Mouse (Mus musculus): Measurements from ENCODE around the gene Sucnr1.

DNA sequence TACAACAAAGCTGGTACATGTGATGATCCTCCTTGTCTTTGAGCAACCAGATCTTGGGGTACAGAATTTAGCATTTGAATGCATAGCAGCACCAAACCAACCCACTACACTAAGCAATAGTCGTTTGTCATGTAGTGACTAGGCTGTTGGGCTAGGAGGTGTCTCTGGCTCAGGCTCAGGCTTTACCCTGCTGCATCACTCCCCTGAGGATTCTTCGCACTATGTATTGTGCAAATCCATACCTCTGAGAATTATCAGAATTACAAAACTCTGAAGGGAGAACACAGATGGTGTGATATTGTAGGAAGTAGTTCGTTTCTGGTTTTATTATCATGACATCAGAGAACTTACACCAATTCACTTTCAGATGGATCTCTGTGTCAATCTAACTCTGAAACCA, 15.3 kb downstream of the Sucnr1 start:
- TF ChIP-seq EP300 (IDR thresholded peaks at IDR 0.05; ENCODE audit: low read depth) = no peak
- TF ChIP-seq CTCF (IDR thresholded peaks at IDR 0.05; ENCODE audit: low read depth) = no peak

Measured in liver, embryonic 14.5 days (tissue).